Mouse (Mus musculus): ENCODE data around the gene Cables2. TPM values are rescaled to one million over a fixed set of nuclear protein-coding genes. Genes with fewer than 3 reads are reported as not detected.
A peak's percentile ranks its signal among the peaks of the same experiment; 100 is the strongest.

Cables2 gene
- polyA plus RNA-seq, 1 experiment, result 7.9 TPM

- Histone ChIP-seq H3K4me3 (ENCODE audit: insufficient read depth, poor library complexity, severe bottlenecking) (peak overlapping the region; percentile 96), H3K79me2 (ENCODE audit: control insufficient read depth, insufficient read depth) (peaks cover 42% of the 10 kb centered on the region), H3K79me3 (ENCODE audit: low read depth) (peaks cover 24% of the 10 kb centered on the region), H3ac (ENCODE audit: control insufficient read depth, insufficient read length, low read depth) (peak overlapping the region; percentile 97), H3K36me3 (ENCODE audit: control insufficient read depth, insufficient read depth) (peaks cover 44% of the 10 kb centered on the region), H3K27me3 (ENCODE audit: control insufficient read depth, insufficient read depth, insufficient read length) (no peaks in the 10 kb centered on the region)
- TF ChIP-seq MAX (IDR thresholded peaks at IDR 0.05) (no peak), FOSL1 (IDR thresholded peaks at IDR 0.05; ENCODE audit: insufficient read depth, low read length, poor library complexity, severe bottlenecking) (no peak), CEBPB (IDR thresholded peaks at IDR 0.05; ENCODE audit: low read depth) (no peak), USF1 (IDR thresholded peaks at IDR 0.05; ENCODE audit: low read depth) (no peak), CTCF (IDR thresholded peaks at IDR 0.05; ENCODE audit: control insufficient read depth, insufficient read depth, insufficient read length) (no peak), MYOG (IDR thresholded peaks at IDR 0.05; ENCODE audit: control insufficient read depth, extremely low read depth, insufficient read length) (no peak), MYOD1 (IDR thresholded peaks at IDR 0.05; ENCODE audit: control insufficient read depth, insufficient read length, low read depth) (no peak)
These were observed 15.1 kb downstream of the Cables2 start for GRCm38 (mm10) chr2:180257963-180258865.

- peaks cover 24% of the 10 kb centered on the region for H3K79me3 ChIP-seq (ENCODE audit: low read depth)
- TF ChIP-seq USF1 (IDR thresholded peaks at IDR 0.05; ENCODE audit: low read depth) (no peak), MAX (IDR thresholded peaks at IDR 0.05) (peak; percentile 78), CTCF (IDR thresholded peaks at IDR 0.05; ENCODE audit: control insufficient read depth, insufficient read depth, insufficient read length) (no peak)
These were observed 16.2 kb downstream of the Cables2 start, which contains the start of gene Rps21 for GRCm38 (mm10) chr2:180257001-180257521. Gene Rps21 (plus strand): TSS chr2:180257377.

DNA sequence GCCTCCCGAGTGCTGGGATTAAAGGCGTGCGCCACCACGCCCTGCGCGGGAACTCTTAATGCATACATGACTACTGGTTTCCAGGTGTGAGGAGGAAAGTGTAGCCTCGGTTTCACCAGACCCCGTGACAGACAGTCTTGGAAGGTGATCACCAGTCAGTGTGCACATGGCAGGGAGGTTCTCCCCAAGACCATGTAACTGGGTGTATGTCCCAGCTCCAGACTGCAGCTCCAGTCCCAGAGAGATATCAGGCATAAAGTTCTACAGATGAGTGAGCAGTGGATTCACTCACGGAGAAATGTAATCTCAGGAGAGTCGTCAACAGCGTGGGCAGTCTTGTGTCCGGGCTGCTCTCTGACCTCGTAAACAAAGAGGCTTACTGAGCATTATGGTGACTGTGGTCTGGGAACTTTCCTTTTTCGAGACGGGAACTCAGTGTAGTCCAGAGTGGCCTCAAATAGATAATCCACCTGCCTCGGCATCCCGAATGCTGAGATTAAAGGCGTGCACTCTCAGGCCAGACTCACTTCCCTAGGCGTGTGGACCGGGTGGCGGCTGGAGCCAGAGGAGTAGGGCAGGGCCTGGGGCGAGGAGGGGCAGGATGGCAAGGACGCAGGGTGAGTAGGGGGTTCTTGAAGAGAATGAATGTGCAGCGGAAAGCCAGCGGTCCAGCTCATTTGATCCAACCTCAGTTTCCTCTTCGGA is 16.8 kb downstream of the Cables2 start:
- Histone ChIP-seq H3K4me3 (ENCODE audit: insufficient read depth, poor library complexity, severe bottlenecking) (peak overlapping the region; percentile 96), H3K36me3 (ENCODE audit: control insufficient read depth, insufficient read depth) (peaks cover 38% of the 10 kb centered on the region), H3K79me3 (ENCODE audit: low read depth) (peaks cover 24% of the 10 kb centered on the region), H3K27me3 (ENCODE audit: control insufficient read depth, insufficient read depth, insufficient read length) (no peaks in the 10 kb centered on the region), H3ac (ENCODE audit: control insufficient read depth, insufficient read length, low read depth) (peak overlapping the region; percentile 90), H3K79me2 (ENCODE audit: control insufficient read depth, insufficient read depth) (peaks cover 42% of the 10 kb centered on the region)
- no peak for TF ChIP-seq MYOG (IDR thresholded peaks at IDR 0.05; ENCODE audit: control insufficient read depth, extremely low read depth, insufficient read length)
- no peak for TF ChIP-seq MAX (IDR thresholded peaks at IDR 0.05)
- no peak for TF ChIP-seq FOSL1 (IDR thresholded peaks at IDR 0.05; ENCODE audit: insufficient read depth, low read length, poor library complexity, severe bottlenecking)
- no peak for TF ChIP-seq MYOD1 (IDR thresholded peaks at IDR 0.05; ENCODE audit: control insufficient read depth, insufficient read length, low read depth)
- TF ChIP-seq CTCF (IDR thresholded peaks at IDR 0.05; ENCODE audit: control insufficient read depth, insufficient read depth, insufficient read length), result no peak
- no peak for TF ChIP-seq CEBPB (IDR thresholded peaks at IDR 0.05; ENCODE audit: low read depth)
- TF ChIP-seq USF1 (IDR thresholded peaks at IDR 0.05; ENCODE audit: low read depth), result no peak

More at GRCm38 (mm10) chr2:180257001-180257521, 16.2 kb downstream of the Cables2 start, which contains the start of gene Rps21:
- Histone ChIP-seq H3K27me3 (ENCODE audit: control insufficient read depth, insufficient read depth, insufficient read length) (no peaks in the 10 kb centered on the region), H3K79me2 (ENCODE audit: control insufficient read depth, insufficient read depth) (peaks cover 42% of the 10 kb centered on the region), H3ac (ENCODE audit: control insufficient read depth, insufficient read length, low read depth) (peak within 1 kb of the TSS; percentile 97), H3K4me3 (ENCODE audit: insufficient read depth, poor library complexity, severe bottlenecking) (peak within 1 kb of the TSS; percentile 96), H3K36me3 (ENCODE audit: control insufficient read depth, insufficient read depth) (peaks cover 43% of the 10 kb centered on the region)

DNA sequence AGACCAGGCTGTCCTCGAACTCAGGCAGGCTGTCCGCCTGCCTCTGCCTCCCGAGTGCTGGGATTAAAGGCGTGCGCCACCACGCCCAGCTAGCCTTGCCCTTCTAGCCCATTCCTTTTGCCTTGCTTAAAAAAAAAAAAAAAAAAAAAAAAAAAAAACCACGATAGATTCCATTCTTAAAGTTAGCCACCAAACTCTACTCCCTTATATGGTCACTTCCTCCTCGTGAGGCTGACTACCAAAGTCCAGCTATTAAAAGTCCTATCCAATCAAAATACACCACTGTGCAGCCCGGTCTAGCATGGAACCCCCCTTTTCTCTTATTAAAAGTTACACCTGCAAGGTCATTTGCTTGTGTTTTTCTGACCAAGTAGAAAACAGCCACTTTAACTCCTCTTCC is 17.6 kb downstream of the Cables2 start:
- Histone ChIP-seq H3ac (ENCODE audit: control insufficient read depth, insufficient read length, low read depth) (no peak overlapping the region), H3K4me3 (ENCODE audit: insufficient read depth, poor library complexity, severe bottlenecking) (no peak overlapping the region), H3K27me3 (ENCODE audit: control insufficient read depth, insufficient read depth, insufficient read length) (no peaks in the 10 kb centered on the region), H3K36me3 (ENCODE audit: control insufficient read depth, insufficient read depth) (peaks cover 32% of the 10 kb centered on the region), H3K79me3 (ENCODE audit: low read depth) (peaks cover 24% of the 10 kb centered on the region), H3K79me2 (ENCODE audit: control insufficient read depth, insufficient read depth) (peaks cover 42% of the 10 kb centered on the region)
- no peak for TF ChIP-seq CTCF (IDR thresholded peaks at IDR 0.05; ENCODE audit: control insufficient read depth, insufficient read depth, insufficient read length)
- no peak for TF ChIP-seq MYOG (IDR thresholded peaks at IDR 0.05; ENCODE audit: control insufficient read depth, extremely low read depth, insufficient read length)
- TF ChIP-seq MAX (IDR thresholded peaks at IDR 0.05), result no peak
- TF ChIP-seq USF1 (IDR thresholded peaks at IDR 0.05; ENCODE audit: low read depth), result no peak
- no peak for TF ChIP-seq CEBPB (IDR thresholded peaks at IDR 0.05; ENCODE audit: low read depth)
- no peak for TF ChIP-seq MYOD1 (IDR thresholded peaks at IDR 0.05; ENCODE audit: control insufficient read depth, insufficient read length, low read depth)
- no peak for TF ChIP-seq FOSL1 (IDR thresholded peaks at IDR 0.05; ENCODE audit: insufficient read depth, low read length, poor library complexity, severe bottlenecking)

GRCm38 (mm10) chr2:180254436-180255209 is 18.7 kb downstream of the Cables2 start:
- TF ChIP-seq CEBPB (IDR thresholded peaks at IDR 0.05; ENCODE audit: low read depth) (no peak), MYOG (IDR thresholded peaks at IDR 0.05; ENCODE audit: control insufficient read depth, extremely low read depth, insufficient read length) (no peak), MYOD1 (IDR thresholded peaks at IDR 0.05; ENCODE audit: control insufficient read depth, insufficient read length, low read depth) (no peak), CTCF (IDR thresholded peaks at IDR 0.05; ENCODE audit: control insufficient read depth, insufficient read depth, insufficient read length) (no peak), MAX (IDR thresholded peaks at IDR 0.05) (no peak), FOSL1 (IDR thresholded peaks at IDR 0.05; ENCODE audit: insufficient read depth, low read length, poor library complexity, severe bottlenecking) (no peak), USF1 (IDR thresholded peaks at IDR 0.05; ENCODE audit: low read depth) (no peak)
- no peaks in the 10 kb centered on the region for H3K27me3 ChIP-seq (ENCODE audit: control insufficient read depth, insufficient read depth, insufficient read length)
- H3K79me2 ChIP-seq (ENCODE audit: control insufficient read depth, insufficient read depth), result peaks cover 40% of the 10 kb centered on the region
- H3K4me3 ChIP-seq (ENCODE audit: insufficient read depth, poor library complexity, severe bottlenecking), result no peak overlapping the region
- H3ac ChIP-seq (ENCODE audit: control insufficient read depth, insufficient read length, low read depth), result no peak overlapping the region
- H3K79me3 ChIP-seq (ENCODE audit: low read depth), result peaks cover 24% of the 10 kb centered on the region
- peaks cover 21% of the 10 kb centered on the region for H3K36me3 ChIP-seq (ENCODE audit: control insufficient read depth, insufficient read depth)
